Mouse (Mus musculus): Measurements from ENCODE around the gene Agap1. TPM values are rescaled to one million over a fixed set of nuclear protein-coding genes. Genes with fewer than 3 reads are reported as not detected.
A peak's percentile ranks its signal among the peaks of the same experiment; 100 is the strongest.

Gene Agap1
- polyA plus RNA-seq, 1 experiment from 2014 or later, result 72.2 TPM

GRCm38 (mm10) chr1:89524998-89525397 is 70.4 kb downstream of the Agap1 start:
- Histone ChIP-seq H3K36me3 (replicated peaks; ENCODE audit: control insufficient read depth, insufficient read depth) (no peaks in the 10 kb centered on the region), H3K4me3 (replicated peaks; ENCODE audit: low read length) (no peak overlapping the region), H3K4me2 (replicated peaks) (no peak overlapping the region), H3K27ac (no peak overlapping the region), H3K9me3 (ENCODE audit: control insufficient read depth, low read length) (no peaks in the 10 kb centered on the region), H3K27me3 (ENCODE audit: control insufficient read depth, insufficient read depth, low read length) (no peaks in the 10 kb centered on the region), H3K9ac (no peak overlapping the region), H3K4me1 (replicated peaks; ENCODE audit: control insufficient read depth, insufficient read depth, low read length) (peaks cover 26% of the 10 kb centered on the region)
- 78% methylated on average over 4 of the region's 4 CpGs for WGBS
- no peak for DNase-seq (ENCODE audit: low spot score)
- no peak for ATAC-seq (ENCODE audit: low FRiP score)

GRCm38 (mm10) chr1:89525825-89526224 is 71.2 kb downstream of the Agap1 start:
- Histone ChIP-seq H3K9ac (0 out of 2 replicates have a peak overlapping the region, but pooled peaks have one; percentile 9), H3K4me3 (replicated peaks; ENCODE audit: low read length) (no peak overlapping the region), H3K27ac (no peak overlapping the region), H3K4me2 (replicated peaks) (no peak overlapping the region), H3K36me3 (replicated peaks; ENCODE audit: control insufficient read depth, insufficient read depth) (no peaks in the 10 kb centered on the region), H3K9me3 (ENCODE audit: control insufficient read depth, low read length) (no peaks in the 10 kb centered on the region), H3K4me1 (replicated peaks; ENCODE audit: control insufficient read depth, insufficient read depth, low read length) (peaks cover 19% of the 10 kb centered on the region), H3K27me3 (ENCODE audit: control insufficient read depth, insufficient read depth, low read length) (no peaks in the 10 kb centered on the region)
- ATAC-seq (ENCODE audit: low FRiP score) (peak; percentile 61), DNase-seq (ENCODE audit: low spot score) (peak; percentile 76)
- WGBS, result 32% methylated on average over 13 of the region's 13 CpGs

GRCm38 (mm10) chr1:89528671-89529276 is 74.2 kb downstream of the Agap1 start:
- Histone ChIP-seq H3K9ac (no peak overlapping the region), H3K4me1 (replicated peaks; ENCODE audit: control insufficient read depth, insufficient read depth, low read length) (peaks cover 6% of the 10 kb centered on the region; the same call in 1 of the 2 replicates), H3K4me2 (replicated peaks) (no peak overlapping the region), H3K27ac (no peak overlapping the region), H3K36me3 (replicated peaks; ENCODE audit: control insufficient read depth, insufficient read depth) (no peaks in the 10 kb centered on the region), H3K27me3 (ENCODE audit: control insufficient read depth, insufficient read depth, low read length) (no peaks in the 10 kb centered on the region), H3K9me3 (ENCODE audit: control insufficient read depth, low read length) (0 out of 2 replicates have a peak, but pooled peaks cover 7% of the 10 kb centered on the region), H3K4me3 (replicated peaks; ENCODE audit: low read length) (no peak overlapping the region)
- WGBS, result 78% methylated on average over 17 of the region's 17 CpGs
- ATAC-seq (ENCODE audit: low FRiP score) (no peak), DNase-seq (ENCODE audit: low spot score) (no peak)

DNA sequence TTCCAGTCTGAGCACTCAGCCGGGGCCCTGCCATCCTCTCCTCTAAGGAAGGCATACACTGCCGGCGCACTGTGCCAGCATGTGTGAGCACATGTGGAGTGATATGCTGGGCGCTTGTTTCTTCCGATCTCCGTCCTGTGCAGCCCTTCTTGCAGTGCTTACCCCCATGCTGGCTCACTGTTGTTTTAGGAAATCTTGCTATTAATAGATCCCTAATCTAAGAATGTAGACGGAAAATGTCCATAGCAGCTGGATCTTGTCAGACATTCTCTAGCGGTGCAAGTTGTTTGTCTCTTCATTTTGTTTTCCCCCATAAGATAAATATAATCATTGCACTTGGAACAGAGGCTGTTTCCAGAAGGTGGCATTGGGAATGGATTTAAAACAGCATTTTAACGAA is 79.1 kb downstream of the Agap1 start:
- Histone ChIP-seq H3K27me3 (ENCODE audit: control insufficient read depth, insufficient read depth, low read length) (no peaks in the 10 kb centered on the region), H3K9ac (no peak overlapping the region), H3K4me2 (replicated peaks) (no peak overlapping the region), H3K4me1 (replicated peaks; ENCODE audit: control insufficient read depth, insufficient read depth, low read length) (0 out of 2 replicates have a peak, but pooled peaks cover 3% of the 10 kb centered on the region), H3K9me3 (ENCODE audit: control insufficient read depth, low read length) (0 out of 2 replicates have a peak, but pooled peaks cover 7% of the 10 kb centered on the region), H3K4me3 (replicated peaks; ENCODE audit: low read length) (no peak overlapping the region), H3K36me3 (replicated peaks; ENCODE audit: control insufficient read depth, insufficient read depth) (no peaks in the 10 kb centered on the region), H3K27ac (no peak overlapping the region)
- ATAC-seq (ENCODE audit: low FRiP score) (no peak), DNase-seq (ENCODE audit: low spot score) (no peak)
- WGBS, result 77% methylated on average over 9 of the region's 9 CpGs

DNA sequence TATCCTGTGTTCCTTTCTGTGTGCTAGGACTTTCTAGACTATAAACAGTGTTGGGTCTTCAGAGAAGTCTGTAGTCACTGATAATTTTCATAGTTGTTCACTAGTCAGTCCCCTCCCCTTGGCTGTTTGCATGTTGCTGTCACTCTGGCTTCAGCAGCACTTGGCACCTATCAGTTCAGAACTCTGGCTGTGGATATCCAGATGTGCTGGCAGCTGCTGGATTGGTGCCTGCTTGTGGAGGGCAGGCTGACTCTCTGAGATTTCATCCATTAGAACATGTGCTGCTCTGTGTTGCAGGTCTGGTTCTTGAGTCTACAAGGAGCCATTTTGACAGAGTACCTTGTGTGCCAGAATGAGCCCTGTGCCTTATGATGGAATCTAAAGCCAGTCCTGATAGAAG is 80.6 kb downstream of the Agap1 start:
- no peak for DNase-seq (ENCODE audit: low spot score)
- 0 out of 2 replicates have a peak, but pooled peaks cover 7% of the 10 kb centered on the region for H3K4me1 ChIP-seq (replicated peaks; ENCODE audit: control insufficient read depth, insufficient read depth, low read length)

GRCm38 (mm10) chr1:89538163-89538946 is 83.7 kb downstream of the Agap1 start:
- Histone ChIP-seq H3K4me1 (replicated peaks; ENCODE audit: control insufficient read depth, insufficient read depth, low read length) (peaks cover 37% of the 10 kb centered on the region), H3K4me3 (replicated peaks; ENCODE audit: low read length) (no peak overlapping the region), H3K27me3 (ENCODE audit: control insufficient read depth, insufficient read depth, low read length) (no peaks in the 10 kb centered on the region), H3K36me3 (replicated peaks; ENCODE audit: control insufficient read depth, insufficient read depth) (no peaks in the 10 kb centered on the region), H3K27ac (no peak overlapping the region), H3K9me3 (ENCODE audit: control insufficient read depth, low read length) (no peaks in the 10 kb centered on the region), H3K4me2 (replicated peaks) (no peak overlapping the region), H3K9ac (no peak overlapping the region)
- ATAC-seq (ENCODE audit: low FRiP score) (no peak), DNase-seq (ENCODE audit: low spot score) (no peak)
- WGBS, result 68% methylated on average over 18 of the region's 18 CpGs

More for the DNA sequence above, 80.6 kb downstream of the Agap1 start:
- ATAC-seq (ENCODE audit: low FRiP score), result no peak
- H3K4me3 ChIP-seq (replicated peaks; ENCODE audit: low read length), result no peak overlapping the region
- no peak overlapping the region for H3K27ac ChIP-seq
- H3K4me2 ChIP-seq (replicated peaks), result no peak overlapping the region
- no peak overlapping the region for H3K9ac ChIP-seq
- H3K36me3 ChIP-seq (replicated peaks; ENCODE audit: control insufficient read depth, insufficient read depth), result no peaks in the 10 kb centered on the region
- 0 out of 2 replicates have a peak, but pooled peaks cover 7% of the 10 kb centered on the region for H3K9me3 ChIP-seq (ENCODE audit: control insufficient read depth, low read length)
- no peaks in the 10 kb centered on the region for H3K27me3 ChIP-seq (ENCODE audit: control insufficient read depth, insufficient read depth, low read length)

- Histone ChIP-seq H3K9me3 (ENCODE audit: control insufficient read depth, low read length) (no peaks in the 10 kb centered on the region), H3K36me3 (replicated peaks; ENCODE audit: control insufficient read depth, insufficient read depth) (no peaks in the 10 kb centered on the region), H3K9ac (no peak overlapping the region), H3K4me3 (replicated peaks; ENCODE audit: low read length) (no peak overlapping the region), H3K27me3 (ENCODE audit: control insufficient read depth, insufficient read depth, low read length) (no peaks in the 10 kb centered on the region), H3K4me1 (replicated peaks; ENCODE audit: control insufficient read depth, insufficient read depth, low read length) (peaks cover 37% of the 10 kb centered on the region), H3K27ac (no peak overlapping the region), H3K4me2 (replicated peaks) (no peak overlapping the region)
- DNase-seq (ENCODE audit: low spot score) (no peak), ATAC-seq (ENCODE audit: low FRiP score) (no peak)
- WGBS, result 85% methylated on average over 13 of the region's 13 CpGs
These were observed 84.5 kb downstream of the Agap1 start for GRCm38 (mm10) chr1:89539127-89539526.

GRCm38 (mm10) chr1:89541151-89541550 is 86.5 kb downstream of the Agap1 start:
- no peaks in the 10 kb centered on the region for H3K27me3 ChIP-seq (ENCODE audit: control insufficient read depth, insufficient read depth, low read length)

GRCm38 (mm10) chr1:89542464-89542863 is 87.9 kb downstream of the Agap1 start:
- DNase-seq (ENCODE audit: low spot score), result no peak
- Histone ChIP-seq H3K27ac (peak overlapping the region; percentile 81), H3K36me3 (replicated peaks; ENCODE audit: control insufficient read depth, insufficient read depth) (no peaks in the 10 kb centered on the region), H3K9ac (no peak overlapping the region), H3K4me3 (replicated peaks; ENCODE audit: low read length) (no peak overlapping the region), H3K4me2 (replicated peaks) (no peak overlapping the region), H3K9me3 (ENCODE audit: control insufficient read depth, low read length) (no peaks in the 10 kb centered on the region), H3K27me3 (ENCODE audit: control insufficient read depth, insufficient read depth, low read length) (no peaks in the 10 kb centered on the region), H3K4me1 (replicated peaks; ENCODE audit: control insufficient read depth, insufficient read depth, low read length) (peaks cover 40% of the 10 kb centered on the region)
- WGBS, result 32% methylated on average over 6 of the region's 6 CpGs
- peak; percentile 63 for ATAC-seq (ENCODE audit: low FRiP score)

More at GRCm38 (mm10) chr1:89541151-89541550, 86.5 kb downstream of the Agap1 start:
- H3K36me3 ChIP-seq (replicated peaks; ENCODE audit: control insufficient read depth, insufficient read depth), result no peaks in the 10 kb centered on the region
- no peaks in the 10 kb centered on the region for H3K9me3 ChIP-seq (ENCODE audit: control insufficient read depth, low read length)
- WGBS, result 38% methylated on average over 13 of the region's 13 CpGs
- no peak overlapping the region for H3K4me3 ChIP-seq (replicated peaks; ENCODE audit: low read length)
- peak overlapping the region; percentile 81 for H3K27ac ChIP-seq
- ATAC-seq (ENCODE audit: low FRiP score) (peak; percentile 55), DNase-seq (ENCODE audit: low spot score) (no peak)
- H3K4me1 ChIP-seq (replicated peaks; ENCODE audit: control insufficient read depth, insufficient read depth, low read length), result peaks cover 37% of the 10 kb centered on the region
- H3K9ac ChIP-seq, result peak overlapping the region; percentile 41
- H3K4me2 ChIP-seq (replicated peaks), result no peak overlapping the region

Measured in hindbrain, embryonic 14.5 days (tissue).